Mouse (Mus musculus) urinary bladder, adult 2 months (tissue): ENCODE results near the gene Hint3. TPM values are rescaled to one million over a fixed set of nuclear protein-coding genes. Genes with fewer than 3 reads are reported as not detected.
"Not testable (repeated sequence)": the region's sequence is repeated elsewhere in the genome, so short reads cannot be mapped to it uniquely, and the experiment has no call there.

ENCODE experiments used
- DNase-seq: peaks from one replicate; pipeline ENCODE4 v3.0.0; 2022; ENCODE audit warnings: low spot score
- polyA plus RNA-seq: library from polyadenylated mRNA; depleted of rRNA; stranded (reverse); fragments of >200 nt; gene quantifications from 2 replicates; pipeline ENCODE4 v1.2.3, GENCODE M21; 2012; rRNA removed

The Hint3 gene
- 26.0 and 29.4 TPM in 2 replicates for polyA plus RNA-seq

GRCm38 (mm10) chr10:30629513-30629912 lies at the start of gene Hint3:
TSS of gene Hint3 (minus strand) at chr10:30629632.
- no peak for DNase-seq

- no peak for DNase-seq
These were observed 48.6 kb upstream of the Hint3 start for GRCm38 (mm10) chr10:30678051-30678450.

GRCm38 (mm10) chr10:30674825-30675224 lies 45.4 kb upstream of the Hint3 start:
- DNase-seq: no peak

- DNase-seq: no peak
These were observed 37.1 kb upstream of the Hint3 start for GRCm38 (mm10) chr10:30666580-30666979.

GRCm38 (mm10) chr10:30660564-30661328 lies 31.3 kb upstream of the Hint3 start:
- DNase-seq: no peak

- DNase-seq: no peak
These were observed 26.2 kb upstream of the Hint3 start for GRCm38 (mm10) chr10:30655655-30656054.

GRCm38 (mm10) chr10:30647681-30648080 lies 18.2 kb upstream of the Hint3 start:
- no peak for DNase-seq

- DNase-seq: no peak
These were observed 8.8 kb upstream of the Hint3 start for GRCm38 (mm10) chr10:30638216-30638615.

- DNase-seq: not testable (repeated sequence)
These were observed 7.2 kb upstream of the Hint3 start for GRCm38 (mm10) chr10:30636474-30637154.

- DNase-seq: no peak
These were observed 3.3 kb upstream of the Hint3 start for GRCm38 (mm10) chr10:30632718-30633117.

GRCm38 (mm10) chr10:30629977-30630376 lies 545 bp upstream of the Hint3 start:
- no peak for DNase-seq

- not testable (repeated sequence) for DNase-seq
These were observed 988 bp downstream of the Hint3 start for GRCm38 (mm10) chr10:30628444-30628843.

- DNase-seq: no peak
These were observed 1.9 kb downstream of the Hint3 start for GRCm38 (mm10) chr10:30627548-30627947.

GRCm38 (mm10) chr10:30624161-30625019 lies 5.0 kb downstream of the Hint3 start:
- DNase-seq: no peak

GRCm38 (mm10) chr10:30622928-30623327 lies 6.5 kb downstream of the Hint3 start:
- no peak for DNase-seq

- DNase-seq: no peak
These were observed 10.6 kb downstream of the Hint3 start for GRCm38 (mm10) chr10:30618918-30619210.

- peak; percentile 98 for DNase-seq
These were observed 11.1 kb downstream of the Hint3 start for GRCm38 (mm10) chr10:30618091-30618917.

GRCm38 (mm10) chr10:30613039-30613438 lies 16.4 kb downstream of the Hint3 start:
- no peak for DNase-seq

GRCm38 (mm10) chr10:30609614-30610013 lies 19.8 kb downstream of the Hint3 start:
- no peak for DNase-seq

- DNase-seq: no peak
These were observed 21.3 kb downstream of the Hint3 start for GRCm38 (mm10) chr10:30608109-30608508.

GRCm38 (mm10) chr10:30600542-30600966 lies 28.9 kb downstream of the Hint3 start, which contains the start of gene Trmt11:
TSS of gene Trmt11 (minus strand) at chr10:30600749.
- peak; percentile 78 for DNase-seq
